Mouse (Mus musculus) layer of hippocampus, postnatal 14 days (tissue): ENCODE results near the gene Slc22a23. TPM values are rescaled to one million over a fixed set of nuclear protein-coding genes. Genes with fewer than 3 reads are reported as not detected.

Experiments used
- DNase-seq, 2 experiments: peaks; one replicate each; pipeline ENCODE4 v3.0.0; 2021 to 2022; ENCODE audit warnings: low spot score in 2 of 2, mixed read lengths in 1 of 2
- total RNA-seq, 2 experiments: library from RNA; stranded (reverse); gene quantifications; 2 replicates each; pipeline ENCODE4 v1.2.3; 2021

The Slc22a23 gene
- total RNA-seq, 2 experiments from 2014 or later, result 50.9 to 53.6 TPM

- peak in 1 of 2 experiments; percentile 25 for DNase-seq
Observed at GRCm38 (mm10) chr13:34344376-34345127, 430 bp downstream of the Slc22a23 start.

DNA sequence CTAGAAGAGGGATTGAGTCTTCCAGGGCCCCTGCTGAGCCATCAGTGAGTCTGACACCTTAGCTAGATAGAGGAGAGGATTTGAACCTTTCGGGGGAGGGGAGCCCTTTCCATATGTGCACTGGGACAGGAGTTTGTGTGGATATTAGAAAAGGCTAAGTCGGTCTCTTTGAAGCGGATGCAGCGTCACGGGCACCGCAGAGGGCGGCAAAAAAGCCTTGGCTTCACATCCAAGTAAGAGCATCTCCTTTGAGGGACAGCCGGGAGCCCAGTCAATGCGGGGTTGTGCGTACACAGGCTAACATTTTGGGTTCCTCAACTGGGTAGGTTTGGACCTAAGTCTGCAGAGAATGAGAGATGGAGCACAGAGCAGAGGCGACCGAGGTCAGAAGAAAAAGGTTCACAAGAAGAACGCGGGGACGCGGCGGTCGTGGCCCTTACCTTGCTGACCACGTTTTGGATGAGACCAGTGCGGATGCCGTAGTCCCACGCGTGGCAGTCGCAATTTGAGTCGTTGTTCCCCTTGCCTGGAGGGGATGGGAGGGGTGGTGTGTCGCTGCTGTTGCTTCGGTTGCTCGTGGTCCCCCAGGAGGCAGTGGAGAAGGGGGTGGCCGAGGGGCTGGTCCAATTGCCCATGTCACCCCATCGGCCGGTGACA is 1.1 kb downstream of the Slc22a23 start:
- peak; percentile 36 to 60 for DNase-seq

DNA sequence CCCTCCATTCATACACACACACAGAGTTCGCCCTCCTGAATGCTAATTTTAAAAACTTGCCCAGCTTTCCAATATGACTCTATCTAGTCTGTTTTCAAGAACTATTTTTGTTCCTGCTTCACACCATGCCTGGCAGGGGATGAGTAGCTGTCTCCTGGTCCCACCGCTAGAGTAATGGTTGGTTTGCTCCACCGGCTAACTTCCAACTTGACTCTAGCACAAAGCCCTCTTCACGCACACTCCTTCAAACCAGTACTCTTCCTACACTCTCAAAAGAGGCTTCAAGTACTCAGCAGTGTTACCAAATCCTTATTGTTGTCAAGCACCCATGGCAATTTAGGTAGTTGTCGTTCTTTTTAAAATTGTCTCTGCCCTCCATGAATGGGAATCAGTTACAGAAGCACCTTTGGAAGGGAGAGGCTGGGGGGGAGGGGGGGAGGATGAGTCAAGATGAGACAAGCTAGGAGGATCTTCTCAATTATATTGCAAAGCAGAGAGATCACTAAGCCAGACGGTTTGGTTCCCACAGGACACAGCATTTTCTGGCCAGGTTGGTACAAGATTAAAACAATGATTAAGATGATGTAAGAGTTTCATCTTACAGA is 2.6 kb downstream of the Slc22a23 start:
- peak in 1 of 2 experiments; percentile 44 for DNase-seq

DNA sequence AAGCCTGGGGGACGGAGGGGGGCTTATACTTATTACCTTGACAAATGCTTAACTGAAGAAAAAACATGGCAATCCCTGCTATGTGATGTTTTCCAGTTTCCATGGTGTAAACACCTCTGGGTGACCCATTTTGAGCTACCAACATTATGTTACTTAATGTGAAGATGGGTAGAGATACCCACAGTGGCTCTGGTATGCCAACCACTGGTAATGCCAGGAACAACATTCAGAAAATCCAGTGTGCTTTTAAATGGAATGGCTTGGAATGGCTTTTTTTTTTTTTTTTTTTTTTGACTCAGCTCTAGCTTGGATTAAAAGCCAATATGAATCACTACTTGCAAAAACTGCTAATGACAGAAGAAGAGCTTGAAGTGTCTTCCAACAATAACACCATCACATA is 8.1 kb downstream of the Slc22a23 start:
- no peak for DNase-seq

GRCm38 (mm10) chr13:34334847-34335246 is 10.1 kb downstream of the Slc22a23 start:
- no peak for DNase-seq

- DNase-seq, result no peak
Observed at GRCm38 (mm10) chr13:34332762-34333161, 12.2 kb downstream of the Slc22a23 start.

DNA sequence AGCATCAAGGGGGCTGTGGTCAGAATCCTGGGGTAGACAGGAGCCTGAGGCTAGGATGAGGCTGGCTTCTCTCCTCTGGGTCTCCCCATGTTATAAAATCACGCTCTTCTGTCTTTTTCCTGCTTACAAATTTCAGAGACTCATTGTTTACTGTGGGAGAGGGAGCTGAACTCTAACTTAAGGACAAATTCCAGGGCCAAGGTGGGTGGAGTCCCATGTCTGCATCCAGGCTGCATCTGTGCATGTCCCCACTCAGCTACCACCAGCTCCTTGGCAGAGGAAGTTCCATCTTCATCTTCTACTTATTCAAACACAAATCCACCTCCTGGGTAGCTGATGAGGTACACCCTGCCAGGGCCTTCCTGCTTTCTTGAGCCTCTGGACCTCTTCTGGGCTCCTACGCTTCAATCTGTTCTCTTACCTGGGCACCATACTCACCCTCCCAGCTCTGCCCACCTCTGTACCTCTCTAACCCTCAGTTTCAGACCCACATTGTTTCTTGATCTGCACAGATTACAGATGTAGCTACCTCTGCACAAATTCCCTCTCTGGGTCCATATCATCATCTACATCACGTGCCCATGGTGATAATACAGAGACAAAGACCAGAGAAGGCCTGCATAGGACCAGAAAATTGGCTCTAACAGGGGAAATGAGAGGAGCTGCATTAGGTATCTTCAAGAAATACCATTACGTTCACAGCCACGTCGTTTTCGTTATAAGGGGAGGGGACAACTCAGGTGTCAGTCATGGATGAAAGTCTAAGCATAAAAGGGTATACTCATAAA is 13.4 kb downstream of the Slc22a23 start:
- DNase-seq, result no peak

- DNase-seq, result no peak
Observed at GRCm38 (mm10) chr13:34329589-34329988, 15.4 kb downstream of the Slc22a23 start.

GRCm38 (mm10) chr13:34326992-34327391 is 18.0 kb downstream of the Slc22a23 start:
- no peak for DNase-seq

- DNase-seq, result no peak
Observed at GRCm38 (mm10) chr13:34323361-34323760, 21.6 kb downstream of the Slc22a23 start.

- DNase-seq, result no peak
Observed at GRCm38 (mm10) chr13:34320482-34320881, 24.5 kb downstream of the Slc22a23 start.

DNA sequence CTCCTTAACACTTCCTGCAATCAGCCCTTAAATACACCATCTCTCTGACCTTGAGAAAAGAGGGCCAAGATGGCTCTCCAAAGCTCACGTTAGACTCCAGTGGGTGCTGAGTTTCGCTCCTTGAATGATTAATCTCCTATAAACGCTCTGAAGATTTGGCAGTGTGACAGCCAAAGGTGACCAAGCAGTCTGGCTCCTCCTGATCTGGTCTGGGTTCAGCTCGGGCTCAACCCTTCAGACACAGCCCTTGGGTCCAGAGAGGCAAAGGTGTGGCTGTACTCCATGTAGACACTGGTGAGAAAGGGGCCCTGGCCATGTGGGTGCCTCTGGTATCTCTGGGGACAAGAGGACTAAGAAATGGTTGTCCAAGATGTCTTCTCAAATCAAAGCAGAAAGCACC is 27.9 kb downstream of the Slc22a23 start:
- DNase-seq, result no peak

GRCm38 (mm10) chr13:34316511-34316910 is 28.5 kb downstream of the Slc22a23 start:
- no peak for DNase-seq

DNA sequence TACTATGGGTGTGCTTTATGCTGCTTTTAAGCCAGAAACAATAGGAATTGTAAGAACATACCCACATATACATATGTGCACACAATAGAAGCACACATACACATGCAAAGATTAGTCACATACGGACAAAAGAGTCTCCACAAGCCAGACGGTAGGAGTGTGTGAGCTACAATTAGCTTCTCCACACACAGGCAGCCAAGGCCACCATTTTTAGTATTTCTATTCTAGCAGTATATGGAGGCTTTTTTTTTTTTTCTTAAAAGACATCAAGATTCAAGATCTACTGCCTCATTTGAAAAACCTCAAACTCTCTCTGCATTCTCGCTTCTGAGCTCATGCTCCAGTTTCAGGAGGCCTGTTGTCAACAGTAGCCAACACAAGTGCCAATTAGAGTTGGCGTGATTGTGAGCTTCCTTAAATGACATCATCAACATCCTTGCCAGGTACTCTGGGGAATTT is 31.9 kb downstream of the Slc22a23 start:
- DNase-seq, result peak in 1 of 2 experiments; percentile 61

GRCm38 (mm10) chr13:34312346-34313002 is 32.5 kb downstream of the Slc22a23 start:
- no peak for DNase-seq

DNA sequence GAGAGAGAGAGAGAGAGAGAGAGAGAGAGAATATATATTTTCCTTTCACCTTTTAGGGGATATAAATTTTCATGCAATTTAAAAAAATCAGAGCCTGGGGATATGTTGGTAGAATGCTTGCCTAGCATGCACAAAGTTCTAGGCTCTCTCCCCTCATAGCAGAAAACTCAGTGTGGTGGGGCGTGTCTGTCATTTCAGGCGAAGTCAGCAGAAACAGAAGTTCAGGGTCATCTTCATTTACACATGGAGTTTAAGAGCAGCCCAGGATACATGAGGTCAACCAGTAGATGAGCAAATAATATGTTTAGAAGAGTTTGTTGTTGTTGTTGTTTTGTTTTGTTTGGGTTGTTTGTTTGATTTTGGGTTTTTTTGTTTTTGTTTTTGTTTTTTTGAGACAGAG is 33.4 kb downstream of the Slc22a23 start:
- DNase-seq, result no peak

- no peak for DNase-seq
Observed at GRCm38 (mm10) chr13:34308604-34308927, 36.4 kb downstream of the Slc22a23 start.

- no peak for DNase-seq
Observed at GRCm38 (mm10) chr13:34307696-34308603, 37.0 kb downstream of the Slc22a23 start.

GRCm38 (mm10) chr13:34305964-34306671 is 38.9 kb downstream of the Slc22a23 start:
- DNase-seq, result no peak
